Mouse (Mus musculus) testis, adult 2 months (tissue): ENCODE measurements at regions not wholly inside any gene's neighbourhood (a gene's known extent, or its start where the extent isn't known, plus 50 kb on each side); places are given as distances from the start of the nearest gene placed in this dataset.

Experiments
- CTCF ChIP-seq: fragments of 200-500 bp; IDR thresholded peaks from 2 replicates; pipeline ENCODE4 v1.5.1; 2012; ENCODE audit warnings: low read depth, mild to moderate bottlenecking, inconsistent platforms, low read length, moderate library complexity; ENCODE audit not compliant: control insufficient read depth, insufficient read depth, insufficient replicate concordance
- POLR2A ChIP-seq: fragments of 200-500 bp; IDR thresholded peaks from 2 replicates; pipeline ENCODE4 v1.6.1; 2012; ENCODE audit warnings: low read depth, mild to moderate bottlenecking, inconsistent platforms, low read length, moderate library complexity; ENCODE audit not compliant: control insufficient read depth

- TF ChIP-seq CTCF (no peak), POLR2A (no peak)
These were observed 153.7 kb upstream of the Jade1 start for GRCm38 (mm10) chr3:41401881-41402280.
